Mouse (Mus musculus) MEL (cell line): ENCODE data around the gene Syn3. TPM values are rescaled to one million over a fixed set of nuclear protein-coding genes. Genes with fewer than 3 reads are reported as not detected.

Experiments
- DNase-seq: peaks from one replicate; pipeline ENCODE4 v3.0.0; 2011; ENCODE audit warnings: low read depth, low spot score
- H3K27ac ChIP-seq: 2 replicates; pipeline ENCODE4 v1.5.1; 2012; ENCODE audit warnings: low read depth, mild to moderate bottlenecking, control low read depth, low read length, moderate library complexity; ENCODE audit not compliant: control insufficient read depth
- H3K27me3 ChIP-seq, 2 experiments: fragments of 150-350 bp in 1 of 2; sonication (generic) in 1 of 2; 2 replicates each; pipeline ENCODE4 v1.6.1; 2012; ENCODE audit warnings: low read length in 2 of 2, mild to moderate bottlenecking in 2 of 2, improper control_type of control experiment in 1 of 2, moderate library complexity in 1 of 2; ENCODE audit not compliant: insufficient read depth in 2 of 2, control insufficient read depth in 1 of 2
- H3K36me3 ChIP-seq, 2 experiments: 2 replicates each; pipeline ENCODE4 v1.6.1; 2012 to 2014; ENCODE audit warnings: low read length in 2 of 2, improper control_type of control experiment in 1 of 2, inconsistent platforms in 1 of 2, mild to moderate bottlenecking in 1 of 2; ENCODE audit not compliant: insufficient read depth in 2 of 2, control insufficient read depth in 1 of 2
- H3K4me1 ChIP-seq, 2 experiments: fragments of 150-350 bp in 1 of 2; sonication (generic) in 1 of 2; 2 replicates each; pipeline ENCODE4 v1.6.1; 2012; ENCODE audit warnings: low read length in 2 of 2, improper control_type of control experiment in 1 of 2, mild to moderate bottlenecking in 1 of 2; ENCODE audit not compliant: insufficient read depth in 2 of 2, control insufficient read depth in 1 of 2
- H3K4me3 ChIP-seq, 2 experiments: fragments of 150-350 bp in 1 of 2; sonication (generic) in 1 of 2; 2 replicates each; pipeline ENCODE4 v1.5.1; 2012; ENCODE audit warnings: low read depth in 2 of 2, low read length in 2 of 2, mild to moderate bottlenecking in 2 of 2, moderate library complexity in 2 of 2, control low read depth in 1 of 2, improper control_type of control experiment in 1 of 2; ENCODE audit not compliant: control insufficient read depth in 1 of 2, insufficient read depth in 1 of 2
- H3K79me2 ChIP-seq: 2 replicates; pipeline ENCODE4 v1.6.1; 2012; ENCODE audit warnings: mild to moderate bottlenecking, low read length, moderate library complexity; ENCODE audit not compliant: control insufficient read depth, poor library complexity, insufficient read depth
- H3K9ac ChIP-seq: 2 replicates; pipeline ENCODE4 v1.6.1; 2012; ENCODE audit warnings: low read depth, mild to moderate bottlenecking, control low read depth, low read length, moderate library complexity; ENCODE audit not compliant: control insufficient read depth, poor library complexity, severe bottlenecking
- H3K9me3 ChIP-seq: fragments of 150-350 bp; sonication (generic); replicated peaks from 2 replicates; pipeline ENCODE4 v1.6.1; 2012; ENCODE audit warnings: mild to moderate bottlenecking, low read length, improper control_type of control experiment, moderate library complexity; ENCODE audit not compliant: insufficient read depth
- GABPA ChIP-seq: IDR thresholded peaks from 2 replicates; pipeline ENCODE4 v1.6.1; 2012; ENCODE audit warnings: low read depth, mild to moderate bottlenecking, inconsistent platforms, low read length, improper control_type of control experiment, moderate library complexity
- GATA1 ChIP-seq: IDR thresholded peaks from 2 replicates; pipeline ENCODE4 v1.6.1; 2011; ENCODE audit warnings: low read depth, low read length, improper control_type of control experiment
- MAX ChIP-seq: IDR thresholded peaks from 2 replicates; pipeline ENCODE4 v1.6.1; 2011; ENCODE audit warnings: low read length, improper control_type of control experiment
- MAZ ChIP-seq: IDR thresholded peaks from 2 replicates; pipeline ENCODE4 v1.6.1; 2012; ENCODE audit warnings: low read depth, mild to moderate bottlenecking, inconsistent platforms, low read length, improper control_type of control experiment
- MXI1 ChIP-seq: IDR thresholded peaks from 2 replicates; pipeline ENCODE4 v1.6.1; 2011; ENCODE audit warnings: mild to moderate bottlenecking, low read depth, low read length, improper control_type of control experiment
- MYC ChIP-seq: IDR thresholded peaks from 2 replicates; pipeline ENCODE4 v1.6.1; 2011; ENCODE audit warnings: low read depth, mild to moderate bottlenecking, low read length, improper control_type of control experiment, moderate library complexity
- NELFE ChIP-seq: IDR thresholded peaks from 2 replicates; pipeline ENCODE4 v1.6.1; 2011; ENCODE audit warnings: low read depth, low read length, improper control_type of control experiment
- NRF1 ChIP-seq: IDR thresholded peaks from 2 replicates; pipeline ENCODE4 v1.6.1; 2014; ENCODE audit warnings: low read depth, mild to moderate bottlenecking, inconsistent platforms, low read length, improper control_type of control experiment, moderate library complexity; ENCODE audit not compliant: poor library complexity, insufficient read depth, severe bottlenecking
- POLR2A ChIP-seq, 2 experiments: IDR thresholded peaks; 2 replicates each; pipeline ENCODE4 v1.6.1; 2011 to 2012; ENCODE audit warnings: low read length in 2 of 2, mild to moderate bottlenecking in 2 of 2, control low read depth in 1 of 2, improper control_type of control experiment in 1 of 2, low read depth in 1 of 2, moderate library complexity in 1 of 2; ENCODE audit not compliant: control insufficient read depth in 1 of 2, insufficient read depth in 1 of 2, poor library complexity in 1 of 2
- POLR2AphosphoS2 ChIP-seq: IDR thresholded peaks from 2 replicates; pipeline ENCODE4 v1.6.1; 2011; ENCODE audit warnings: low read length, improper control_type of control experiment
- POLR2AphosphoS5 ChIP-seq: IDR thresholded peaks from 2 replicates; pipeline ENCODE4 v1.6.1; 2012; ENCODE audit warnings: low read depth, borderline replicate concordance, mild to moderate bottlenecking, inconsistent platforms, low read length, moderate library complexity, mixed read lengths
- RCOR1 ChIP-seq: IDR thresholded peaks from 2 replicates; pipeline ENCODE4 v1.6.1; 2012; ENCODE audit warnings: low read depth, mild to moderate bottlenecking, inconsistent platforms, low read length, improper control_type of control experiment
- USF1 ChIP-seq: IDR thresholded peaks from 2 replicates; pipeline ENCODE4 v1.6.1; 2014; ENCODE audit warnings: low read depth, mild to moderate bottlenecking, inconsistent platforms, low read length, improper control_type of control experiment, moderate library complexity
- ZC3H11A ChIP-seq: IDR thresholded peaks from 2 replicates; pipeline ENCODE4 v1.6.1; 2012; ENCODE audit warnings: low read depth, mild to moderate bottlenecking, inconsistent platforms, low read length, improper control_type of control experiment
- ZKSCAN1 ChIP-seq: IDR thresholded peaks from 2 replicates; pipeline ENCODE4 v1.6.1; 2012; ENCODE audit warnings: low read depth, mild to moderate bottlenecking, inconsistent platforms, low read length, improper control_type of control experiment, moderate library complexity
- ZMIZ1 ChIP-seq: IDR thresholded peaks from 2 replicates; pipeline ENCODE4 v1.6.1; 2012; ENCODE audit warnings: low read depth, mild to moderate bottlenecking, inconsistent platforms, low read length, improper control_type of control experiment, moderate library complexity
- ZNF384 ChIP-seq: IDR thresholded peaks from 2 replicates; pipeline ENCODE4 v1.6.1; 2012; ENCODE audit warnings: low read depth, mild to moderate bottlenecking, inconsistent platforms, low read length, improper control_type of control experiment
- polyA plus RNA-seq, 2 experiments: library from polyadenylated mRNA; stranded (reverse) in 1 of 2; unstranded in 1 of 2; fragments of >175 nt in 1 of 2; fragments of >200 nt in 1 of 2; gene quantifications; 2 replicates each; pipeline versions ENCODE4 v1.2.1 to v1.2.4; 2012; ENCODE audit warnings: low replicate concordance in 2 of 2, low read depth in 1 of 2; ENCODE audit not compliant: insufficient read length in 2 of 2, insufficient read depth in 1 of 2, missing spikeins in 1 of 2
- total RNA-seq: library from RNA; depleted of rRNA; stranded (reverse); fragments of 300-350 nt; gene quantifications from 2 replicates; pipeline ENCODE4 v1.2.3, GENCODE M21; 2012; rRNA removed

The Syn3 gene
- total and polyA plus RNA-seq, 3 experiments: 0.06 TPM; not detected in 2

DNA sequence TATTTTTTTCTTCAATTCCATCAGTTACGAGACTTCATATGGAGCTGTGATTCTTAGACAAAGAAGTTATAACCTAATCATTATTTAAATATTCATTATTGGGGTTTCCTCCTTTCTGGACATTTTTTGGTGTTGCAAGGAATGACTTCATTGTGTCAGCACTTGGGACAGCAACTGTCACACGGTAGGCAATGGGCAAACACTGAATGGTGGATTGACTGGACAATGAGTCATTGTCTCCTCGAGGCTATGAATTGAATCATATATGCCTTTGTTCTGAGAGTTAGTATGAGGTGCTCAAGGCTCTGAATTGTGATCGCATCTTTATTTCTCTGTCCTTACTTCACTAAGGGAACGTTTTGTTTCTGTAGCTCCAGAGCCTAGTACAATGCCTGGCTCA lies 492.2 kb downstream of the Syn3 start:
- H3K36me3 ChIP-seq: no peaks in the 10 kb centered on the region
- H3K9me3 ChIP-seq: no peaks in the 10 kb centered on the region
- no peak overlapping the region for H3K9ac ChIP-seq
- DNase-seq: no peak
- no peaks in the 10 kb centered on the region for H3K79me2 ChIP-seq
- TF ChIP-seq ZMIZ1: no peak
- no peak for TF ChIP-seq RCOR1
- TF ChIP-seq POLR2AphosphoS2: no peak
- TF ChIP-seq MYC: no peak
- no peak for TF ChIP-seq ZC3H11A
- TF ChIP-seq USF1: no peak
- TF ChIP-seq ZNF384: no peak
- TF ChIP-seq GABPA: no peak
- no peak for TF ChIP-seq NELFE
- TF ChIP-seq NRF1: no peak
- TF ChIP-seq GATA1: no peak
- TF ChIP-seq POLR2A (IDR thresholded peaks at IDR 0.05; ENCODE audit: control insufficient read depth in 1 of 2, insufficient read depth in 1 of 2, low read depth in 1 of 2, low read length in 2 of 2, poor library complexity in 1 of 2): no peak
- TF ChIP-seq MAZ: no peak
- no peak for TF ChIP-seq ZKSCAN1
- TF ChIP-seq POLR2AphosphoS5: no peak
- no peak for TF ChIP-seq MAX
- TF ChIP-seq MXI1: no peak
- H3K27ac ChIP-seq: no peak overlapping the region
- H3K4me1 ChIP-seq: no peaks in the 10 kb centered on the region
- no peak overlapping the region for H3K4me3 ChIP-seq
- peaks cover 0 to 1% of the 10 kb centered on the region in 2 experiments for H3K27me3 ChIP-seq

Other genes starting within 250 kb of the Syn3 start
- not detected in 2 replicates for gene Timp3, start 198.5 kb downstream of the Syn3 start, total RNA-seq
- gene Timp3, start 198.5 kb downstream of the Syn3 start, polyA plus RNA-seq: not detected
- gene Hsp90b1, start 206.6 kb upstream of the Syn3 start, total RNA-seq: 404 and 420 TPM in 2 replicates
- gene Hsp90b1, start 206.6 kb upstream of the Syn3 start, polyA plus RNA-seq: 100 to 1,000 TPM; 150 to 555 TPM
- 0.78 and 1.0 TPM in 2 replicates for gene Ttc41, start 206.9 kb upstream of the Syn3 start, total RNA-seq
- 1 to 10 TPM in 1 of 2 experiments, not detected in 1; 2.1 TPM for gene Ttc41, start 206.9 kb upstream of the Syn3 start, polyA plus RNA-seq